Mouse (Mus musculus) frontal cortex, adult (tissue): Measurements from ENCODE around the gene Coro6.

ENCODE experiments used
- ATAC-seq: cut with Nextera tagmentation; 2 replicates; pipeline ENCODE4 v1.9.2; 2017; ENCODE audit warnings: mild to moderate bottlenecking, moderate library complexity, mixed read lengths; ENCODE audit not compliant: low TSS enrichment

Gene Coro6

GRCm38 (mm10) chr11:77512891-77513810 is 50.9 kb downstream of the Coro6 start:
- 0 out of 2 replicates have a peak, but pooled peaks have one; percentile 31 for ATAC-seq

GRCm38 (mm10) chr11:77513811-77514170 is 51.6 kb downstream of the Coro6 start:
- ATAC-seq = no peak

- ATAC-seq = no peak
Observed at GRCm38 (mm10) chr11:77514281-77514831, 52.1 kb downstream of the Coro6 start.

- peak; percentile 56 for ATAC-seq
Observed at GRCm38 (mm10) chr11:77514832-77515636, 52.8 kb downstream of the Coro6 start, which contains the start of gene Abhd15. TSS of gene Abhd15 (plus strand) at chr11:77515121.

- ATAC-seq = no peak
Observed at GRCm38 (mm10) chr11:77515637-77516552, 53.7 kb downstream of the Coro6 start, which contains the start of gene Trp53i13. TSS of gene Trp53i13 (minus strand) at chr11:77515980.

- no peak for ATAC-seq
Observed at GRCm38 (mm10) chr11:77516553-77517425, 54.6 kb downstream of the Coro6 start.

GRCm38 (mm10) chr11:77518051-77518798 is 56.0 kb downstream of the Coro6 start:
- ATAC-seq = no peak

GRCm38 (mm10) chr11:77519043-77519442 is 56.8 kb downstream of the Coro6 start, which contains the start of gene Gm10392:
TSS of gene Gm10392 (minus strand) at chr11:77519198.
- no peak for ATAC-seq
